Mouse (Mus musculus) cortical plate, adult 2 months (tissue): ENCODE measurements around the gene Scap.

Experiments used
- CTCF ChIP-seq: fragments of 200-500 bp; IDR thresholded peaks from 2 replicates; pipeline ENCODE4 v1.5.1; 2011; ENCODE audit warnings: mild to moderate bottlenecking, control low read depth, low read length; ENCODE audit not compliant: insufficient read depth; ENCODE audit errors: extremely low read depth
- POLR2A ChIP-seq: fragments of 200-500 bp; IDR thresholded peaks from 2 replicates; pipeline ENCODE4 v1.6.1; 2011; ENCODE audit warnings: mild to moderate bottlenecking, low read length, control low read depth; ENCODE audit not compliant: insufficient read depth; ENCODE audit errors: extremely low read depth

DNA sequence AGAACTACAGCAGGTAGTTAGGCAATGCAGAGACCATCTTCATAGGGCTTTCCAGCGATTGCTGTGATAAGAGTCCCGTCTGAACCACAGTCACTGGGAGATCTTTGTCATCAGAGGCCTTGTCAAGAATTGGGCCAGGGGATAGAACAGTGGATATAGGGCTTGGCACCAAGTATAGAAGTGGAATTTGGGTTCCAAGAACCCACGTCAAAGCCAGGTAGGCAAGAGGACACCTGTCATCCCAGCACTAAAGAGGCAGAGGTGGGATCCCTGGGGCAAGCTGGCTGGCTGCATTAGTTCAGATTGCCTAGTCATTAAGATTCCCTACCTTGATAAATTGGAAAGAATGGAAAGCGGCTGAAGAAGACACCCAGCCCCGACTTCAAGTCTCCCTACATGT lies 26.7 kb upstream of the Scap start:
- TF ChIP-seq CTCF (no peak), POLR2A (no peak)
